Mouse (Mus musculus) fibroblast of lung, adult 2 months (primary cell): Measurements from ENCODE around the gene Sardh.

Source experiments
- DNase-seq: peaks from one replicate; pipeline ENCODE4 v3.0.0-alpha.2; 2011; ENCODE audit warnings: low read depth

The Sardh gene

GRCm38 (mm10) chr2:27226572-27226971 is 21.6 kb downstream of the Sardh start:
- no peak for DNase-seq

- DNase-seq = no peak
These were observed 25.1 kb downstream of the Sardh start for GRCm38 (mm10) chr2:27223012-27223421.

GRCm38 (mm10) chr2:27218569-27218968 is 29.6 kb downstream of the Sardh start:
- no peak for DNase-seq

GRCm38 (mm10) chr2:27218121-27218544 is 30.0 kb downstream of the Sardh start:
- no peak for DNase-seq

- DNase-seq = no peak
These were observed 32.6 kb downstream of the Sardh start for GRCm38 (mm10) chr2:27215537-27215936.

- DNase-seq = no peak
These were observed 35.9 kb downstream of the Sardh start for GRCm38 (mm10) chr2:27211966-27212893.

GRCm38 (mm10) chr2:27210676-27211210 is 37.4 kb downstream of the Sardh start:
- no peak for DNase-seq

GRCm38 (mm10) chr2:27210255-27210654 is 37.9 kb downstream of the Sardh start:
- DNase-seq = no peak

GRCm38 (mm10) chr2:27209816-27210215 is 38.3 kb downstream of the Sardh start:
- no peak for DNase-seq

GRCm38 (mm10) chr2:27209370-27209769 is 38.8 kb downstream of the Sardh start:
- no peak for DNase-seq

- no peak for DNase-seq
These were observed 41.0 kb downstream of the Sardh start for GRCm38 (mm10) chr2:27207126-27207525.

- no peak for DNase-seq
These were observed 41.9 kb downstream of the Sardh start for GRCm38 (mm10) chr2:27206128-27206797.

GRCm38 (mm10) chr2:27205666-27206065 is 42.5 kb downstream of the Sardh start:
- no peak for DNase-seq

GRCm38 (mm10) chr2:27200586-27200985 is 47.6 kb downstream of the Sardh start:
- no peak for DNase-seq

GRCm38 (mm10) chr2:27198551-27199246 is 49.4 kb downstream of the Sardh start:
- DNase-seq = no peak

- DNase-seq = no peak
These were observed 58.1 kb downstream of the Sardh start for GRCm38 (mm10) chr2:27189994-27190393.

GRCm38 (mm10) chr2:27187531-27187930 is 60.6 kb downstream of the Sardh start:
- no peak for DNase-seq

GRCm38 (mm10) chr2:27183734-27184133 is 64.4 kb downstream of the Sardh start:
- DNase-seq = no peak

GRCm38 (mm10) chr2:27181907-27182306 is 66.2 kb downstream of the Sardh start:
- no peak for DNase-seq

- DNase-seq = no peak
These were observed 69.0 kb downstream of the Sardh start for GRCm38 (mm10) chr2:27179101-27179500.

- no peak for DNase-seq
These were observed 72.4 kb downstream of the Sardh start for GRCm38 (mm10) chr2:27175696-27176267.

GRCm38 (mm10) chr2:27174242-27174641 is 73.9 kb downstream of the Sardh start:
- no peak for DNase-seq
